Mouse (Mus musculus) layer of hippocampus, adult 2 months (tissue): Measurements from ENCODE around the gene Ncf1. TPM values are rescaled to one million over a fixed set of nuclear protein-coding genes. Genes with fewer than 3 reads are reported as not detected.
A peak's percentile ranks its signal among the peaks of the same experiment; 100 is the strongest.

Experiments used
- DNase-seq, 2 experiments: peaks; one replicate each; pipeline ENCODE4 v3.0.0; 2022; ENCODE audit warnings: low spot score in 2 of 2
- H3K27ac ChIP-seq: fragments of 200-600 bp; 2 replicates; pipeline ENCODE4 v1.8.1; 2022
- H3K4me3 ChIP-seq: fragments of 200-600 bp; 2 replicates; pipeline ENCODE4 v1.8.1; 2022; ENCODE audit warnings: mild to moderate bottlenecking
- CTCF ChIP-seq: fragments of 200-600 bp; conservative IDR thresholded peaks from 2 replicates; pipeline ENCODE4 v1.8.1; 2022; ENCODE audit warnings: antibody characterized with exemption, mild to moderate bottlenecking, moderate library complexity
- total RNA-seq, 2 experiments: library from RNA; stranded (reverse); gene quantifications; 2 replicates each; pipeline ENCODE4 v1.2.3; 2021

Ncf1 gene
- total RNA-seq, 2 experiments from 2014 or later, result 7.2 to 9.0 TPM

- TF ChIP-seq CTCF, result peak; percentile 30
- H3K27ac ChIP-seq, result peak within 1 kb of the TSS; percentile 95
- DNase-seq, result peak; percentile 99
Observed at GRCm38 (mm10) chr5:134183880-134184808, 45.3 kb downstream of the Ncf1 start, which contains the start of gene Gtf2ird2. Gene Gtf2ird2, plus strand, starts transcription at chr5:134184019.

GRCm38 (mm10) chr5:134183162-134183561, 46.3 kb downstream of the Ncf1 start:
- TF ChIP-seq CTCF, result no peak
- H3K4me3 ChIP-seq, result peak overlapping the region; percentile 74
- H3K27ac ChIP-seq, result peak overlapping the region; percentile 95
- no peak for DNase-seq

More at GRCm38 (mm10) chr5:134183880-134184808, 45.3 kb downstream of the Ncf1 start, which contains the start of gene Gtf2ird2:
- H3K4me3 ChIP-seq, result peak within 1 kb of the TSS; percentile 74

- no peak for DNase-seq
- no peak overlapping the region for H3K4me3 ChIP-seq
Observed at GRCm38 (mm10) chr5:134182735-134183134, 46.7 kb downstream of the Ncf1 start.

GRCm38 (mm10) chr5:134182172-134182571, 47.3 kb downstream of the Ncf1 start:
- no peak for TF ChIP-seq CTCF
- Histone ChIP-seq H3K27ac (no peak overlapping the region), H3K4me3 (no peak overlapping the region)
- no peak for DNase-seq

More at GRCm38 (mm10) chr5:134182735-134183134, 46.7 kb downstream of the Ncf1 start:
- H3K27ac ChIP-seq, result peak overlapping the region; percentile 95
- TF ChIP-seq CTCF, result no peak

- Histone ChIP-seq H3K4me3 (no peak overlapping the region), H3K27ac (no peak overlapping the region)
- TF ChIP-seq CTCF, result peak; percentile 97
- peak; percentile 79 to 82 for DNase-seq
Observed at GRCm38 (mm10) chr5:134179871-134180270, 49.6 kb downstream of the Ncf1 start.

GRCm38 (mm10) chr5:134178536-134178935, 50.9 kb downstream of the Ncf1 start:
- Histone ChIP-seq H3K27ac (no peak overlapping the region), H3K4me3 (no peak overlapping the region)
- DNase-seq, result no peak
- TF ChIP-seq CTCF, result no peak

GRCm38 (mm10) chr5:134176169-134176881, 53.1 kb downstream of the Ncf1 start, which contains the start of gene Rcc1l:
Gene Rcc1l, minus strand, starts transcription at chr5:134176774.
- Histone ChIP-seq H3K4me3 (peak within 1 kb of the TSS; percentile 90), H3K27ac (peak within 1 kb of the TSS; percentile 90)
- TF ChIP-seq CTCF, result no peak
- peak; percentile 78 to 85 for DNase-seq

GRCm38 (mm10) chr5:134175696-134176095, 53.7 kb downstream of the Ncf1 start:
- Histone ChIP-seq H3K4me3 (peak overlapping the region; percentile 90), H3K27ac (peak overlapping the region; percentile 90; the same call in 1 of the 2 replicates)
- TF ChIP-seq CTCF, result no peak
- DNase-seq, result no peak

GRCm38 (mm10) chr5:134173206-134173605, 56.2 kb downstream of the Ncf1 start:
- no peak overlapping the region for H3K27ac ChIP-seq
- DNase-seq, result peak in 1 of 2 experiments; percentile 36
- peak; percentile 77 for TF ChIP-seq CTCF
- no peak overlapping the region for H3K4me3 ChIP-seq

GRCm38 (mm10) chr5:134170167-134170566, 59.3 kb downstream of the Ncf1 start:
- H3K27ac ChIP-seq, result no peak overlapping the region
- no peak overlapping the region for H3K4me3 ChIP-seq
- DNase-seq, result no peak
- no peak for TF ChIP-seq CTCF

Other genes starting within 250 kb of the Ncf1 start
- gene Castor2, start 129.9 kb downstream of the Ncf1 start, total RNA-seq, result 10 to 100 TPM; 67.5 to 69.4 TPM
- gene Rcc1l, start 52.9 kb downstream of the Ncf1 start, total RNA-seq, result 10 to 100 TPM; 15.9 to 16.4 TPM
- 10 to 100 TPM; 15.4 to 17.6 TPM for gene Gtf2ird2, start 45.6 kb downstream of the Ncf1 start, total RNA-seq
- gene Gtf2i, start 85.1 kb upstream of the Ncf1 start, total RNA-seq, result 100 to 1,000 TPM; 222 to 227 TPM
- gene Gtf2ird1, start 227.1 kb upstream of the Ncf1 start, total RNA-seq, result 10 to 100 TPM; 22.8 to 25.4 TPM